Mouse (Mus musculus) testis, adult 2 months (tissue): Measurements from ENCODE around the gene Tstd1.

Experiments used
- CTCF ChIP-seq: fragments of 200-500 bp; IDR thresholded peaks from 2 replicates; pipeline ENCODE4 v1.5.1; 2012; ENCODE audit warnings: low read depth, mild to moderate bottlenecking, inconsistent platforms, low read length, moderate library complexity; ENCODE audit not compliant: control insufficient read depth, insufficient read depth, insufficient replicate concordance
- POLR2A ChIP-seq: fragments of 200-500 bp; IDR thresholded peaks from 2 replicates; pipeline ENCODE4 v1.6.1; 2012; ENCODE audit warnings: low read depth, mild to moderate bottlenecking, inconsistent platforms, low read length, moderate library complexity; ENCODE audit not compliant: control insufficient read depth

DNA sequence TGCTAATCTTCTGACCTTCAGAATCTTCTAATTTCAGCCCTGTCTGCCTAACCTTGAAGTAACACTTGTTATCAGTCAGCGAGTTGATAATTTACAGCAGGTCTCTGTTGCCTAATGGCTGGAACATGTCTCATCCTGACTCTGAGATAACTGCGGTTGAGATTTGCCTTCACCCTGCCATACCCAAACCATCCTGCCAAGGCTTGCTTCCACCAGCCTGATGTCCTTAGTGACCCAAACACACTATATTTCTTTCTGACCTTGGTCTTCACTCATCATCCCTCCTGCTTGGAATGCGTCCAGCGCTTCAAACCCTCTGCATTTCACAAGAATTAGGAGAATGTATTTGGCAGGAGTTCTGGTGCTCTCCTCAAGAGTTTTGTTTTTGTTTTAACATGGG is 6.5 kb downstream of the Tstd1 start:
- no peak for TF ChIP-seq CTCF
- TF ChIP-seq POLR2A = no peak
